Mouse (Mus musculus) MEL (cell line): ENCODE measurements around the gene Clec4g. TPM values are rescaled to one million over a fixed set of nuclear protein-coding genes. Genes with fewer than 3 reads are reported as not detected.

ENCODE experiments used
- DNase-seq: peaks from one replicate; pipeline ENCODE4 v3.0.0; 2011; ENCODE audit warnings: low read depth, low spot score
- H3K27ac ChIP-seq: 2 replicates; pipeline ENCODE4 v1.5.1; 2012; ENCODE audit warnings: low read depth, mild to moderate bottlenecking, control low read depth, low read length, moderate library complexity; ENCODE audit not compliant: control insufficient read depth
- H3K27me3 ChIP-seq, 2 experiments: fragments of 150-350 bp in 1 of 2; sonication (generic) in 1 of 2; 2 replicates each; pipeline ENCODE4 v1.6.1; 2012; ENCODE audit warnings: low read length in 2 of 2, mild to moderate bottlenecking in 2 of 2, improper control_type of control experiment in 1 of 2, moderate library complexity in 1 of 2; ENCODE audit not compliant: insufficient read depth in 2 of 2, control insufficient read depth in 1 of 2
- H3K36me3 ChIP-seq, 2 experiments: 2 replicates each; pipeline ENCODE4 v1.6.1; 2012 to 2014; ENCODE audit warnings: low read length in 2 of 2, improper control_type of control experiment in 1 of 2, inconsistent platforms in 1 of 2, mild to moderate bottlenecking in 1 of 2; ENCODE audit not compliant: insufficient read depth in 2 of 2, control insufficient read depth in 1 of 2
- H3K4me1 ChIP-seq, 2 experiments: fragments of 150-350 bp in 1 of 2; sonication (generic) in 1 of 2; 2 replicates each; pipeline ENCODE4 v1.6.1; 2012; ENCODE audit warnings: low read length in 2 of 2, improper control_type of control experiment in 1 of 2, mild to moderate bottlenecking in 1 of 2; ENCODE audit not compliant: insufficient read depth in 2 of 2, control insufficient read depth in 1 of 2
- H3K4me3 ChIP-seq, 2 experiments: fragments of 150-350 bp in 1 of 2; sonication (generic) in 1 of 2; 2 replicates each; pipeline ENCODE4 v1.5.1; 2012; ENCODE audit warnings: low read depth in 2 of 2, low read length in 2 of 2, mild to moderate bottlenecking in 2 of 2, moderate library complexity in 2 of 2, control low read depth in 1 of 2, improper control_type of control experiment in 1 of 2; ENCODE audit not compliant: control insufficient read depth in 1 of 2, insufficient read depth in 1 of 2
- H3K79me2 ChIP-seq: 2 replicates; pipeline ENCODE4 v1.6.1; 2012; ENCODE audit warnings: mild to moderate bottlenecking, low read length, moderate library complexity; ENCODE audit not compliant: control insufficient read depth, poor library complexity, insufficient read depth
- H3K9ac ChIP-seq: 2 replicates; pipeline ENCODE4 v1.6.1; 2012; ENCODE audit warnings: low read depth, mild to moderate bottlenecking, control low read depth, low read length, moderate library complexity; ENCODE audit not compliant: control insufficient read depth, poor library complexity, severe bottlenecking
- H3K9me3 ChIP-seq: fragments of 150-350 bp; sonication (generic); replicated peaks from 2 replicates; pipeline ENCODE4 v1.6.1; 2012; ENCODE audit warnings: mild to moderate bottlenecking, low read length, improper control_type of control experiment, moderate library complexity; ENCODE audit not compliant: insufficient read depth
- CHD1 ChIP-seq: IDR thresholded peaks from 2 replicates; pipeline ENCODE4 v1.6.1; 2012; ENCODE audit warnings: low read depth, mild to moderate bottlenecking, inconsistent platforms, low read length, improper control_type of control experiment
- CHD2 ChIP-seq: IDR thresholded peaks from 2 replicates; pipeline ENCODE4 v1.6.1; 2011; ENCODE audit warnings: low read length, improper control_type of control experiment
- CTCF ChIP-seq, 3 experiments: IDR thresholded peaks in 2 of 3; conservative IDR thresholded peaks in 1 of 3; 2 replicates each; pipeline ENCODE4 v1.5.1; 2011 to 2012; ENCODE audit warnings: low read length in 3 of 3, low read depth in 2 of 3, mild to moderate bottlenecking in 2 of 3, improper control_type of control experiment in 1 of 3, inconsistent platforms in 1 of 3, mixed read lengths in 1 of 3, moderate library complexity in 1 of 3; ENCODE audit not compliant: control insufficient read depth in 1 of 3, insufficient read depth in 1 of 3, poor library complexity in 1 of 3, severe bottlenecking in 1 of 3
- E2F4 ChIP-seq: IDR thresholded peaks from 2 replicates; pipeline ENCODE4 v1.6.1; 2011; ENCODE audit warnings: low read depth, low read length, improper control_type of control experiment, borderline replicate concordance
- ELF1 ChIP-seq: IDR thresholded peaks from 2 replicates; pipeline ENCODE4 v1.6.1; 2014; ENCODE audit warnings: low read depth, mild to moderate bottlenecking, inconsistent platforms, low read length, improper control_type of control experiment, moderate library complexity
- EP300 ChIP-seq, 2 experiments: IDR thresholded peaks; 2 replicates each; pipeline ENCODE4 v1.6.1; 2011; ENCODE audit warnings: improper control_type of control experiment in 2 of 2, low read length in 2 of 2, low read depth in 1 of 2, mild to moderate bottlenecking in 1 of 2
- ETS1 ChIP-seq: IDR thresholded peaks from 2 replicates; pipeline ENCODE4 v1.6.1; 2012; ENCODE audit warnings: low read depth, mild to moderate bottlenecking, inconsistent platforms, low read length, improper control_type of control experiment, moderate library complexity
- GABPA ChIP-seq: IDR thresholded peaks from 2 replicates; pipeline ENCODE4 v1.6.1; 2012; ENCODE audit warnings: low read depth, mild to moderate bottlenecking, inconsistent platforms, low read length, improper control_type of control experiment, moderate library complexity
- GATA1 ChIP-seq: IDR thresholded peaks from 2 replicates; pipeline ENCODE4 v1.6.1; 2011; ENCODE audit warnings: low read depth, low read length, improper control_type of control experiment
- HCFC1 ChIP-seq: IDR thresholded peaks from 2 replicates; pipeline ENCODE4 v1.6.1; 2012; ENCODE audit warnings: low read depth, mild to moderate bottlenecking, inconsistent platforms, low read length, improper control_type of control experiment, moderate library complexity
- JUND ChIP-seq: IDR thresholded peaks from 2 replicates; pipeline ENCODE4 v1.6.1; 2011; ENCODE audit warnings: low read depth, mild to moderate bottlenecking, improper control_type of control experiment, low read length
- KAT2A ChIP-seq: conservative IDR thresholded peaks from 2 replicates; pipeline ENCODE4 v1.6.1; 2012; ENCODE audit warnings: low read depth, low read length, improper control_type of control experiment, inconsistent platforms
- MAFK ChIP-seq: IDR thresholded peaks from 2 replicates; pipeline ENCODE4 v1.6.1; 2011; ENCODE audit warnings: low read depth, mild to moderate bottlenecking, low read length, improper control_type of control experiment, borderline replicate concordance
- MAX ChIP-seq: IDR thresholded peaks from 2 replicates; pipeline ENCODE4 v1.6.1; 2011; ENCODE audit warnings: low read length, improper control_type of control experiment
- MAZ ChIP-seq: IDR thresholded peaks from 2 replicates; pipeline ENCODE4 v1.6.1; 2012; ENCODE audit warnings: low read depth, mild to moderate bottlenecking, inconsistent platforms, low read length, improper control_type of control experiment
- MXI1 ChIP-seq: IDR thresholded peaks from 2 replicates; pipeline ENCODE4 v1.6.1; 2011; ENCODE audit warnings: mild to moderate bottlenecking, low read depth, low read length, improper control_type of control experiment
- MYB ChIP-seq: IDR thresholded peaks from 2 replicates; pipeline ENCODE4 v1.6.1; 2011; ENCODE audit warnings: mild to moderate bottlenecking, low read depth, low read length, improper control_type of control experiment
- MYC ChIP-seq: IDR thresholded peaks from 2 replicates; pipeline ENCODE4 v1.6.1; 2011; ENCODE audit warnings: low read depth, mild to moderate bottlenecking, low read length, improper control_type of control experiment, moderate library complexity
- NELFE ChIP-seq: IDR thresholded peaks from 2 replicates; pipeline ENCODE4 v1.6.1; 2011; ENCODE audit warnings: low read depth, low read length, improper control_type of control experiment
- NRF1 ChIP-seq: IDR thresholded peaks from 2 replicates; pipeline ENCODE4 v1.6.1; 2014; ENCODE audit warnings: low read depth, mild to moderate bottlenecking, inconsistent platforms, low read length, improper control_type of control experiment, moderate library complexity; ENCODE audit not compliant: poor library complexity, insufficient read depth, severe bottlenecking
- POLR2A ChIP-seq, 2 experiments: IDR thresholded peaks; 2 replicates each; pipeline ENCODE4 v1.6.1; 2011 to 2012; ENCODE audit warnings: low read length in 2 of 2, mild to moderate bottlenecking in 2 of 2, control low read depth in 1 of 2, improper control_type of control experiment in 1 of 2, low read depth in 1 of 2, moderate library complexity in 1 of 2; ENCODE audit not compliant: control insufficient read depth in 1 of 2, insufficient read depth in 1 of 2, poor library complexity in 1 of 2
- POLR2AphosphoS2 ChIP-seq: IDR thresholded peaks from 2 replicates; pipeline ENCODE4 v1.6.1; 2011; ENCODE audit warnings: low read length, improper control_type of control experiment
- POLR2AphosphoS5 ChIP-seq: IDR thresholded peaks from 2 replicates; pipeline ENCODE4 v1.6.1; 2012; ENCODE audit warnings: low read depth, borderline replicate concordance, mild to moderate bottlenecking, inconsistent platforms, low read length, moderate library complexity, mixed read lengths
- RAD21 ChIP-seq: IDR thresholded peaks from 2 replicates; pipeline ENCODE4 v1.6.1; 2011; ENCODE audit warnings: mild to moderate bottlenecking, low read depth, low read length, improper control_type of control experiment
- RCOR1 ChIP-seq: IDR thresholded peaks from 2 replicates; pipeline ENCODE4 v1.6.1; 2012; ENCODE audit warnings: low read depth, mild to moderate bottlenecking, inconsistent platforms, low read length, improper control_type of control experiment
- SIN3A ChIP-seq: IDR thresholded peaks from 2 replicates; pipeline ENCODE4 v1.6.1; 2012; ENCODE audit warnings: low read length, improper control_type of control experiment, inconsistent platforms
- TAL1 ChIP-seq: IDR thresholded peaks from 2 replicates; pipeline ENCODE4 v1.6.1; 2012; ENCODE audit warnings: mild to moderate bottlenecking, inconsistent platforms, low read length, moderate library complexity, mixed read lengths
- TCF12 ChIP-seq: IDR thresholded peaks from 2 replicates; pipeline ENCODE4 v1.6.1; 2014; ENCODE audit warnings: low read depth, mild to moderate bottlenecking, inconsistent platforms, low read length, improper control_type of control experiment, moderate library complexity
- USF1 ChIP-seq: IDR thresholded peaks from 2 replicates; pipeline ENCODE4 v1.6.1; 2014; ENCODE audit warnings: low read depth, mild to moderate bottlenecking, inconsistent platforms, low read length, improper control_type of control experiment, moderate library complexity
- USF2 ChIP-seq, 2 experiments: IDR thresholded peaks; 2 replicates each; pipeline ENCODE4 v1.6.1; 2011 to 2012; ENCODE audit warnings: improper control_type of control experiment in 2 of 2, low read length in 2 of 2, borderline replicate concordance in 1 of 2, inconsistent platforms in 1 of 2, low read depth in 1 of 2, mild to moderate bottlenecking in 1 of 2; ENCODE audit not compliant: insufficient read depth in 1 of 2
- ZC3H11A ChIP-seq: IDR thresholded peaks from 2 replicates; pipeline ENCODE4 v1.6.1; 2012; ENCODE audit warnings: low read depth, mild to moderate bottlenecking, inconsistent platforms, low read length, improper control_type of control experiment
- ZKSCAN1 ChIP-seq: IDR thresholded peaks from 2 replicates; pipeline ENCODE4 v1.6.1; 2012; ENCODE audit warnings: low read depth, mild to moderate bottlenecking, inconsistent platforms, low read length, improper control_type of control experiment, moderate library complexity
- ZNF384 ChIP-seq: IDR thresholded peaks from 2 replicates; pipeline ENCODE4 v1.6.1; 2012; ENCODE audit warnings: low read depth, mild to moderate bottlenecking, inconsistent platforms, low read length, improper control_type of control experiment
- polyA plus RNA-seq, 2 experiments: library from polyadenylated mRNA; stranded (reverse) in 1 of 2; unstranded in 1 of 2; fragments of >175 nt in 1 of 2; fragments of >200 nt in 1 of 2; gene quantifications; 2 replicates each; pipeline versions ENCODE4 v1.2.1 to v1.2.4; 2012; ENCODE audit warnings: low replicate concordance in 2 of 2, low read depth in 1 of 2; ENCODE audit not compliant: insufficient read length in 2 of 2, insufficient read depth in 1 of 2, missing spikeins in 1 of 2
- total RNA-seq: library from RNA; depleted of rRNA; stranded (reverse); fragments of 300-350 nt; gene quantifications from 2 replicates; pipeline ENCODE4 v1.2.3, GENCODE M21; 2012

Clec4g gene
- total and polyA plus RNA-seq, 3 experiments, result not detected

GRCm38 (mm10) chr8:3721041-3721440, 590 bp upstream of the Clec4g start:
- no peaks in the 10 kb centered on the region for H3K36me3 ChIP-seq
- H3K4me3 ChIP-seq, result no peak overlapping the region
- no peaks in the 10 kb centered on the region for H3K27me3 ChIP-seq
- H3K9me3 ChIP-seq, result no peaks in the 10 kb centered on the region
- H3K79me2 ChIP-seq, result no peaks in the 10 kb centered on the region
- H3K4me1 ChIP-seq, result no peaks in the 10 kb centered on the region
- DNase-seq, result no peak
- no peak overlapping the region for H3K27ac ChIP-seq
- no peak for TF ChIP-seq CHD2
- no peak for TF ChIP-seq ZC3H11A
- TF ChIP-seq TCF12, result no peak
- no peak for TF ChIP-seq CHD1
- no peak for TF ChIP-seq JUND
- no peak for TF ChIP-seq MAX
- no peak for TF ChIP-seq GABPA
- no peak overlapping the region for H3K9ac ChIP-seq

GRCm38 (mm10) chr8:3718559-3718958, 1.9 kb downstream of the Clec4g start:
- Histone ChIP-seq H3K79me2 (no peaks in the 10 kb centered on the region), H3K4me3 (no peak overlapping the region), H3K36me3 (no peaks in the 10 kb centered on the region), H3K9ac (no peak overlapping the region), H3K27ac (no peak overlapping the region), H3K27me3 (no peaks in the 10 kb centered on the region), H3K9me3 (no peaks in the 10 kb centered on the region), H3K4me1 (no peaks in the 10 kb centered on the region)
- DNase-seq, result peak; percentile 78
- TF ChIP-seq RAD21 (peak; percentile 92), POLR2A (IDR thresholded peaks at IDR 0.05; ENCODE audit: control insufficient read depth in 1 of 2, insufficient read depth in 1 of 2, low read depth in 1 of 2, low read length in 2 of 2, poor library complexity in 1 of 2) (no peak), ZNF384 (no peak), CTCF (IDR thresholded peaks at IDR 0.05 in 2 of 3, conservative IDR thresholded peaks at IDR 0.05 in 1 of 3; ENCODE audit: control insufficient read depth in 1 of 3, insufficient read depth in 1 of 3, low read depth in 2 of 3, low read length in 3 of 3, poor library complexity in 1 of 3, severe bottlenecking in 1 of 3) (peak; percentile 92 to 99 (median 99)), POLR2AphosphoS2 (no peak), NRF1 (peak; percentile 26; the same call in 1 of the 2 replicates), E2F4 (no peak), SIN3A (no peak), NELFE (no peak), USF1 (no peak), HCFC1 (no peak), ELF1 (no peak), USF2 (IDR thresholded peaks at IDR 0.05; ENCODE audit: borderline replicate concordance in 1 of 2, insufficient read depth in 1 of 2, low read depth in 1 of 2, low read length in 2 of 2) (no peak), EP300 (IDR thresholded peaks at IDR 0.05; ENCODE audit: low read depth in 1 of 2, low read length in 2 of 2) (no peak), GATA1 (no peak), ZKSCAN1 (no peak), CHD1 (no peak), RCOR1 (no peak), CHD2 (no peak), MAFK (no peak), MXI1 (no peak), TCF12 (no peak), GABPA (no peak), MYC (no peak), POLR2AphosphoS5 (no peak), TAL1 (no peak), ETS1 (no peak), MYB (no peak), MAZ (no peak), KAT2A (no peak), MAX (no peak)
